Mouse (Mus musculus): ENCODE measurements around the gene Il2rb.

DNA sequence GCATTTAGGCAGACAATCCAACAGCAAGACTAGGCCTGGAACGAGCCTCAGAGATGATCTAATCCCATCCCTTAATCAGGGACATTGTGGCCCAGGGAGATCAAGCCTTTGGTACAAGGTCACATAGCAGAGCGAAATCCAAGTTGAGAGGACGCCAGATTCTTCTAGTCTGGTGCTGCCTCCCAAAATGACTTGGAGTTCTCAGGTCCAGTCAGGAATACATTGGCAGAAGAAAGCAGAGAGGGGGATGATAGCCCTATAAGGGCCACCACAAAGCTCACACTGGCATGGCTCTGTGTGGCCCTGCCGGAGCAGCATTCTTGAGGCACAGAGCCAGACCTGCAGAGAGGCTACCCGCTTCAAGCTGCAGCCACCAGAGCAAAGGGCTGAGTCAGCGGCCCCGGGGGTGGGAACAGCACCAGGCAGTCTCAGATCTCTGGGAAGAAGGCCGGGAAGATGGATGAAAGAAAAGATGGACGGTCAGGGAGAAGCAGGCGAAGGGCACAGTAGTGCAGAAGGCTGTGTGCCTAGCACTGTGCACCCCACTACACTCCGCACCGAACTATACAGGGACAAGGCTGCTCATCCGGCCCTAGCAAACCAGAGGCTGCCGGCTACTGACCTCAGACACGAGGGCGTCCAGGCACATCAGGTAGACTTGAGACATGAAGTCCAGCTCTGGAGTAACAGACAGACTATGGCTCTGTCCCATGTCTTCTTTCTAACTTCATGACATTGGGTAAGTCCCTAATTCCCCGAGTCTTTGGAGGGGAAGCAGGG is 35.8 kb upstream of the Il2rb start, which contains the start of gene C1qtnf6:
- TF ChIP-seq CTCF (IDR thresholded peaks at IDR 0.05) (no peak), EP300 (IDR thresholded peaks at IDR 0.05) (no peak)
